In the genomic region with DNA sequence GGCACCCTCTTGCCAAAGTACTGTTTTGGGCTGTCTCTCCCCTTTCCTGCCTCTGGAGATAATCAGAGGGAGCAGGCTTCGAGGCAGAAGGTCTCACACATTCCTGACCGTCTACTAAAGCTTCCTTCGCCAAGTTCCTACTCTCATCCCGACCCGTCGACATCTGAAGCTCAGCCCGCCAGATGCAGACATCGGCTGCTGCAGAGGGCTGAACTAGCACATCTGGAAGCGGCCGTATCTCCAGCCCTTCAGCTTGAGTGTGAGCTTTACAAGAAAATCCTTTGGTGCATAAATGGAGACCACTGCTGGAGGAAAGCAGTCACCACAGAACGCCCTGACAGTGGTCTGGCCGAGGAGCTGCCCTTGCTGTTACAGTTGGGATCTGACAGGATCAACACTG, we compare ENCODE assay signal across 25 mouse cellular contexts. TPM values are rescaled to one million over a fixed set of nuclear protein-coding genes. Genes with fewer than 3 reads are reported as not detected.
A peak's percentile ranks its signal among the peaks of the same experiment; 100 is the strongest.
DNase-seq lines count a peak whose midpoint lies in the region; ATAC-seq lines count a peak whose summit lies in the region.
"Had no signal": no experiment of that assay in that cellular context is flagged by ENCODE, and none has a peak within 500 bp of the region (broad histone marks: within the 10 kb centered on the region; RNA-seq: fewer than 3 reads in every experiment).

No protein-coding gene starts in this region.

- H3K27ac ChIP-seq in heart, embryonic 15.5 days = peak overlapping the region; percentile 5; the same call in 1 of the 2 replicates
- H3K27ac ChIP-seq in lung, embryonic 16.5 days (ENCODE audit: low read length) = no peak overlapping the region
- no peak overlapping the region; the same call in 1 of the 2 replicates for H3K27ac ChIP-seq in embryonic facial prominence, embryonic 14.5 days (replicated peaks; ENCODE audit: low read depth, low read length)
- peak overlapping the region; percentile 17; the same call in 1 of the 2 replicates for H3K27ac ChIP-seq in stomach, embryonic 16.5 days (ENCODE audit: low read length)
- H3K27ac ChIP-seq: hindbrain, embryonic 14.5 days; liver, embryonic 13.5 days; midbrain, embryonic 15.5 days had no signal

- no peak overlapping the region for H3K4me2 ChIP-seq in heart, embryonic 15.5 days
- H3K4me2 ChIP-seq in lung, embryonic 16.5 days (ENCODE audit: low read depth, low read length) = no peak overlapping the region
- H3K4me2 ChIP-seq in embryonic facial prominence, embryonic 14.5 days (ENCODE audit: low read depth, low read length) = no peak overlapping the region
- no peak overlapping the region for H3K4me2 ChIP-seq in stomach, embryonic 16.5 days (ENCODE audit: low read depth, low read length)
- H3K4me2 ChIP-seq: hindbrain, embryonic 14.5 days; liver, embryonic 13.5 days; midbrain, embryonic 15.5 days had no signal

- H3K4me3 ChIP-seq in heart, embryonic 15.5 days = no peak overlapping the region
- H3K4me3 ChIP-seq in lung, embryonic 16.5 days (ENCODE audit: low read length) = no peak overlapping the region
- no peak overlapping the region for H3K4me3 ChIP-seq in embryonic facial prominence, embryonic 14.5 days (ENCODE audit: low read depth, low read length)
- H3K4me3 ChIP-seq in stomach, embryonic 16.5 days (replicated peaks; ENCODE audit: low read length) = no peak overlapping the region
- H3K4me3 ChIP-seq: liver, embryonic 13.5 days; midbrain, embryonic 15.5 days; myocyte had no signal

- no peaks in the 10 kb centered on the region for H3K9me3 ChIP-seq in heart, embryonic 15.5 days (replicated peaks)
- H3K9me3 ChIP-seq in lung, embryonic 16.5 days (ENCODE audit: control insufficient read depth, low read length) = no peaks in the 10 kb centered on the region
- no peaks in the 10 kb centered on the region for H3K9me3 ChIP-seq in embryonic facial prominence, embryonic 14.5 days (ENCODE audit: control insufficient read depth, low read length)
- no peaks in the 10 kb centered on the region for H3K9me3 ChIP-seq in stomach, embryonic 16.5 days (replicated peaks; ENCODE audit: control insufficient read depth, low read length)
- H3K9me3 ChIP-seq: liver, embryonic 13.5 days; midbrain, embryonic 15.5 days had no signal

- peaks cover 30% of the 10 kb centered on the region for H3K4me1 ChIP-seq in heart, embryonic 15.5 days (replicated peaks)
- H3K4me1 ChIP-seq in lung, embryonic 16.5 days (replicated peaks; ENCODE audit: control insufficient read depth, insufficient read depth, low read length) = peaks cover 15% of the 10 kb centered on the region
- no peaks in the 10 kb centered on the region for H3K4me1 ChIP-seq in embryonic facial prominence, embryonic 14.5 days (ENCODE audit: control insufficient read depth, insufficient read depth, low read length)
- peaks cover 11% of the 10 kb centered on the region for H3K4me1 ChIP-seq in stomach, embryonic 16.5 days (ENCODE audit: control insufficient read depth, insufficient read depth, low read length)
- H3K4me1 ChIP-seq: midbrain, embryonic 15.5 days had no signal

- no peak for DNase-seq in heart, postnatal 36 days
- no peak for DNase-seq in lung, postnatal 10 days
- peak; percentile 32 for DNase-seq in embryonic facial prominence, embryonic 14.5 days (ENCODE audit: low spot score)
- no peak for DNase-seq in right cerebral cortex, postnatal 10 days (ENCODE audit: low spot score in 2 of 2)
- no peak for DNase-seq in right cerebral cortex, postnatal 25 days
- DNase-seq: adrenal gland, postnatal 10 days; B cell, adult 2 months; cerebellum, adult 9-11 months; heart, adult 18-20 months; heart, postnatal 14 days; kidney, adult 11 months; kidney, postnatal 14 days; liver, embryonic 13.5 days; right cerebral cortex, postnatal 4 days; thymus, postnatal 36 days had no signal

- no peak for ATAC-seq in heart, embryonic 15.5 days (replicated peaks; ENCODE audit: insufficient number of reproducible peaks, insufficient read depth, low FRiP score, low read depth)
- peak; percentile 46; the same call in 1 of the 2 replicates for ATAC-seq in lung, embryonic 16.5 days (ENCODE audit: low read depth)
- ATAC-seq in embryonic facial prominence, embryonic 14.5 days (ENCODE audit: low read depth) = no peak
- peak; percentile 51; the same call in 1 of the 2 replicates for ATAC-seq in stomach, embryonic 16.5 days (ENCODE audit: insufficient read depth, low FRiP score)
- ATAC-seq: midbrain, embryonic 15.5 days; Patski had no signal

- WGBS in heart, embryonic 15.5 days = 35% methylated on average over 12 of the region's 12 CpGs
- 42% methylated on average over 12 of the region's 12 CpGs for WGBS in lung, embryonic 16.5 days
- WGBS in embryonic facial prominence, embryonic 14.5 days = 33% methylated on average over 12 of the region's 12 CpGs
- 46% methylated on average over 12 of the region's 12 CpGs for WGBS in stomach, embryonic 16.5 days

- H3K9ac ChIP-seq in heart, embryonic 15.5 days = no peak overlapping the region
- H3K9ac ChIP-seq in lung, embryonic 16.5 days (ENCODE audit: low read length) = no peak overlapping the region
- no peak overlapping the region for H3K9ac ChIP-seq in embryonic facial prominence, embryonic 14.5 days (ENCODE audit: low read depth, low read length)
- H3K9ac ChIP-seq in stomach, embryonic 16.5 days (ENCODE audit: low read length) = no peak overlapping the region
- H3K9ac ChIP-seq: hindbrain, embryonic 14.5 days; liver, embryonic 13.5 days; midbrain, embryonic 15.5 days had no signal

- peaks cover 30% of the 10 kb centered on the region for H3K36me3 ChIP-seq in heart, embryonic 15.5 days
- H3K36me3 ChIP-seq in lung, embryonic 16.5 days (ENCODE audit: control insufficient read depth, insufficient read depth, low read length) = peaks cover 14% of the 10 kb centered on the region
- H3K36me3 ChIP-seq in embryonic facial prominence, embryonic 14.5 days (ENCODE audit: control insufficient read depth, insufficient read depth, low read length) = peaks cover 39% of the 10 kb centered on the region
- H3K36me3 ChIP-seq in stomach, embryonic 16.5 days (ENCODE audit: control insufficient read depth, insufficient read depth, low read length) = peaks cover 20% of the 10 kb centered on the region

- intact Hi-C loops in heart, postnatal 36 days (cut with DNase I) = no loop called here

- H3K27me3 ChIP-seq in heart, embryonic 15.5 days = no peaks in the 10 kb centered on the region
- no peaks in the 10 kb centered on the region for H3K27me3 ChIP-seq in lung, embryonic 16.5 days (ENCODE audit: control insufficient read depth, insufficient read depth, low read depth, low read length)
- H3K27me3 ChIP-seq in embryonic facial prominence, embryonic 14.5 days (replicated peaks; ENCODE audit: control insufficient read depth, insufficient read depth, low read length) = no peaks in the 10 kb centered on the region
- no peaks in the 10 kb centered on the region for H3K27me3 ChIP-seq in stomach, embryonic 16.5 days (ENCODE audit: control insufficient read depth, insufficient read depth, low read length)
- H3K27me3 ChIP-seq: liver, embryonic 13.5 days; midbrain, embryonic 15.5 days; Patski had no signal

RNA-seq across cellular contexts. Expression of a gene that starts 4.5 kb away (rescaled TPM):
- polyA plus RNA-seq in heart, embryonic 15.5 days (2015; fragmentation: Nextera tagmentation; extraction: Ambion mirVana) = 0.27 TPM in 1 of 2 replicates, not detected in the other
- under 1 TPM in 1 of 2 experiments, not detected in 1; 1.00 TPM for total RNA-seq in heart, postnatal 36 days (2021)
- not detected in 2 replicates for polyA plus RNA-seq in lung, embryonic 16.5 days (2015; fragmentation: Nextera tagmentation; extraction: Ambion mirVana)
- 1.9 and 2.7 TPM in 2 replicates for polyA plus RNA-seq in embryonic facial prominence, embryonic 14.5 days (2014; fragmentation: Nextera tagmentation; extraction: Ambion mirVana)
- polyA plus RNA-seq in stomach, embryonic 16.5 days (2015; fragmentation: Nextera tagmentation; extraction: Ambion mirVana) = not detected in 2 replicates
- total RNA-seq: heart, postnatal 14 days had no signal
- polyA plus RNA-seq: hindbrain, embryonic 14.5 days had no signal

RNA-seq across cellular contexts. Expression of a gene that starts 16.2 kb away (rescaled TPM):
- 6.9 and 7.1 TPM in 2 replicates for polyA plus RNA-seq in heart, embryonic 15.5 days (2015; fragmentation: Nextera tagmentation; extraction: Ambion mirVana)
- total RNA-seq in heart, postnatal 36 days (2021) = 100 to 1,000 TPM; 103 to 112 TPM
- 5.7 and 6.9 TPM in 2 replicates for polyA plus RNA-seq in lung, embryonic 16.5 days (2015; fragmentation: Nextera tagmentation; extraction: Ambion mirVana)
- polyA plus RNA-seq in embryonic facial prominence, embryonic 14.5 days (2014; fragmentation: Nextera tagmentation; extraction: Ambion mirVana) = 3.7 and 4.5 TPM in 2 replicates
- polyA plus RNA-seq in stomach, embryonic 16.5 days (2015; fragmentation: Nextera tagmentation; extraction: Ambion mirVana) = 4.4 and 6.3 TPM in 2 replicates

RNA-seq across cellular contexts. Expression of a gene that starts 42.3 kb away (rescaled TPM):
- 13.6 and 16.6 TPM in 2 replicates for polyA plus RNA-seq in heart, embryonic 15.5 days (2015; fragmentation: Nextera tagmentation; extraction: Ambion mirVana)
- 10 to 100 TPM; 30.7 to 31.0 TPM for total RNA-seq in heart, postnatal 36 days (2021)
- 18.1 and 18.3 TPM in 2 replicates for polyA plus RNA-seq in lung, embryonic 16.5 days (2015; fragmentation: Nextera tagmentation; extraction: Ambion mirVana)
- 18.8 and 19.4 TPM in 2 replicates for polyA plus RNA-seq in embryonic facial prominence, embryonic 14.5 days (2014; fragmentation: Nextera tagmentation; extraction: Ambion mirVana)
- polyA plus RNA-seq in stomach, embryonic 16.5 days (2015; fragmentation: Nextera tagmentation; extraction: Ambion mirVana) = 18.8 and 19.7 TPM in 2 replicates

RNA-seq across cellular contexts. Expression of a gene that starts 57.3 kb away (rescaled TPM):
- 0.76 and 0.96 TPM in 2 replicates for polyA plus RNA-seq in heart, embryonic 15.5 days (2015; fragmentation: Nextera tagmentation; extraction: Ambion mirVana)
- 100 to 1,000 TPM; 160 to 170 TPM for total RNA-seq in heart, postnatal 36 days (2021)
- polyA plus RNA-seq in lung, embryonic 16.5 days (2015; fragmentation: Nextera tagmentation; extraction: Ambion mirVana) = 0.18 and 0.20 TPM in 2 replicates
- polyA plus RNA-seq in embryonic facial prominence, embryonic 14.5 days (2014; fragmentation: Nextera tagmentation; extraction: Ambion mirVana) = 0.08 TPM in 1 of 2 replicates, not detected in the other
- polyA plus RNA-seq in stomach, embryonic 16.5 days (2015; fragmentation: Nextera tagmentation; extraction: Ambion mirVana) = 0.62 and 1.6 TPM in 2 replicates
- total RNA-seq: megakaryocyte-erythroid progenitor cell, adult 5-6 weeks had no signal
- polyA plus RNA-seq: forebrain, embryonic 11.5 days; hindbrain, embryonic 14.5 days; neural tube, embryonic 14.5 days had no signal

Comparison
In these comparisons a context has a peak if more than half of its experiments do, and no peak if none do; other contexts are left out.
1. ATAC-seq: peak in lung, embryonic 16.5 days (single experiment) and stomach, embryonic 16.5 days (single experiment); none in heart, embryonic 15.5 days (single experiment) and embryonic facial prominence, embryonic 14.5 days (single experiment).
2. H3K27ac ChIP-seq: peak in heart, embryonic 15.5 days (single experiment) and stomach, embryonic 16.5 days (single experiment); none in lung, embryonic 16.5 days (single experiment) and embryonic facial prominence, embryonic 14.5 days (single experiment).